Mouse (Mus musculus): Measurements from ENCODE around the gene Tnfsfm13.
"Not testable (repeated sequence)": the region's sequence is repeated elsewhere in the genome, so short reads cannot be mapped to it uniquely, and the experiment has no call there.

The Tnfsfm13 gene

GRCm38 (mm10) chr11:69695361-69696181, at the start of gene Tnfsfm13, which contains the start of gene Tnfsf12:
Tnfsfm13 (minus strand) TSS chr11:69696098.
Tnfsf12 (minus strand) TSS chr11:69695849.
- peak; percentile 90 for DNase-seq

- not testable (repeated sequence) for DNase-seq
Measured at GRCm38 (mm10) chr11:69731408-69731807, 35.5 kb upstream of the Tnfsfm13 start.

- DNase-seq: peak; percentile 77
Measured at GRCm38 (mm10) chr11:69729063-69729462, 33.2 kb upstream of the Tnfsfm13 start.

GRCm38 (mm10) chr11:69725951-69726350, 30.1 kb upstream of the Tnfsfm13 start:
- peak; percentile 33 for DNase-seq

GRCm38 (mm10) chr11:69723074-69723473, 27.2 kb upstream of the Tnfsfm13 start:
- DNase-seq: no peak

GRCm38 (mm10) chr11:69720852-69721251, 25.0 kb upstream of the Tnfsfm13 start:
- DNase-seq: no peak

- no peak for DNase-seq
Measured at GRCm38 (mm10) chr11:69719423-69719822, 23.5 kb upstream of the Tnfsfm13 start.

GRCm38 (mm10) chr11:69718661-69719060, 22.8 kb upstream of the Tnfsfm13 start:
- no peak for DNase-seq

- no peak for DNase-seq
Measured at GRCm38 (mm10) chr11:69716953-69717352, 21.1 kb upstream of the Tnfsfm13 start.

- peak; percentile 49 for DNase-seq
Measured at GRCm38 (mm10) chr11:69715929-69716328, 20.0 kb upstream of the Tnfsfm13 start.

- DNase-seq: peak; percentile 62
Measured at GRCm38 (mm10) chr11:69715482-69715881, 19.6 kb upstream of the Tnfsfm13 start.

GRCm38 (mm10) chr11:69714636-69715329, 18.9 kb upstream of the Tnfsfm13 start:
- DNase-seq: no peak

- no peak for DNase-seq
Measured at GRCm38 (mm10) chr11:69712954-69713672, 17.2 kb upstream of the Tnfsfm13 start.

- no peak for DNase-seq
Measured at GRCm38 (mm10) chr11:69711082-69711481, 15.2 kb upstream of the Tnfsfm13 start.

- DNase-seq: no peak
Measured at GRCm38 (mm10) chr11:69710470-69710869, 14.6 kb upstream of the Tnfsfm13 start.

- DNase-seq: no peak
Measured at GRCm38 (mm10) chr11:69709554-69710446, 13.9 kb upstream of the Tnfsfm13 start.

GRCm38 (mm10) chr11:69708614-69709265, 12.8 kb upstream of the Tnfsfm13 start:
- no peak for DNase-seq

GRCm38 (mm10) chr11:69707873-69708381, 12.0 kb upstream of the Tnfsfm13 start:
- no peak for DNase-seq

GRCm38 (mm10) chr11:69707480-69707847, 11.6 kb upstream of the Tnfsfm13 start:
- no peak for DNase-seq

GRCm38 (mm10) chr11:69706775-69707479, 11.0 kb upstream of the Tnfsfm13 start:
- no peak for DNase-seq

GRCm38 (mm10) chr11:69704613-69705010, 8.7 kb upstream of the Tnfsfm13 start:
- no peak for DNase-seq

All from lung, postnatal 10 days (tissue).